Mouse (Mus musculus) urinary bladder, postnatal 14 days (tissue): ENCODE measurements around the gene Mtx1.
"Not testable (repeated sequence)": the region's sequence is repeated elsewhere in the genome, so short reads cannot be mapped to it uniquely, and the experiment has no call there.

Experiments used
- DNase-seq: peaks from one replicate; pipeline ENCODE4 v3.0.0; 2021; ENCODE audit warnings: low spot score

The Mtx1 gene

GRCm38 (mm10) chr3:89242331-89242895 is 15.5 kb upstream of the Mtx1 start:
- peak; percentile 64 for DNase-seq

GRCm38 (mm10) chr3:89238494-89238893 is 11.6 kb upstream of the Mtx1 start:
- DNase-seq: no peak

- DNase-seq: no peak
Measured at GRCm38 (mm10) chr3:89237682-89238081, 10.8 kb upstream of the Mtx1 start.

GRCm38 (mm10) chr3:89236516-89236915 is 9.6 kb upstream of the Mtx1 start:
- DNase-seq: no peak

GRCm38 (mm10) chr3:89233562-89234110 is 6.7 kb upstream of the Mtx1 start:
- DNase-seq: no peak

GRCm38 (mm10) chr3:89232614-89233013 is 5.7 kb upstream of the Mtx1 start:
- no peak for DNase-seq

- no peak for DNase-seq
Measured at GRCm38 (mm10) chr3:89231772-89232275, 4.9 kb upstream of the Mtx1 start.

- DNase-seq: no peak
Measured at GRCm38 (mm10) chr3:89231345-89231744, 4.5 kb upstream of the Mtx1 start.

- no peak for DNase-seq
Measured at GRCm38 (mm10) chr3:89230561-89230960, 3.7 kb upstream of the Mtx1 start.

- no peak for DNase-seq
Measured at GRCm38 (mm10) chr3:89229276-89229675, 2.4 kb upstream of the Mtx1 start.

GRCm38 (mm10) chr3:89228836-89229235 is 1.9 kb upstream of the Mtx1 start, which contains the start of gene Muc1:
Gene Muc1, plus strand, starts transcription at chr3:89229057.
- DNase-seq: no peak

- peak; percentile 92 for DNase-seq
Measured at GRCm38 (mm10) chr3:89228180-89228549, 1.3 kb upstream of the Mtx1 start.

- DNase-seq: peak; percentile 87
Measured at GRCm38 (mm10) chr3:89227307-89228179, 655 bp upstream of the Mtx1 start.

GRCm38 (mm10) chr3:89226361-89226760 is 527 bp downstream of the Mtx1 start:
- no peak for DNase-seq

GRCm38 (mm10) chr3:89225918-89226317 is 970 bp downstream of the Mtx1 start:
- DNase-seq: no peak

GRCm38 (mm10) chr3:89225321-89225815 is 1.5 kb downstream of the Mtx1 start:
- no peak for DNase-seq

- no peak for DNase-seq
Measured at GRCm38 (mm10) chr3:89224796-89225195, 2.1 kb downstream of the Mtx1 start.

GRCm38 (mm10) chr3:89221167-89221566 is 5.7 kb downstream of the Mtx1 start:
- DNase-seq: no peak

- DNase-seq: no peak
Measured at GRCm38 (mm10) chr3:89219546-89219945, 7.3 kb downstream of the Mtx1 start.

- no peak for DNase-seq
Measured at GRCm38 (mm10) chr3:89218271-89218670, 8.6 kb downstream of the Mtx1 start.

GRCm38 (mm10) chr3:89216407-89216806 is 10.5 kb downstream of the Mtx1 start:
- DNase-seq: not testable (repeated sequence)

- peak; percentile 86 for DNase-seq
Measured at GRCm38 (mm10) chr3:89215853-89216252, 11.0 kb downstream of the Mtx1 start.
